Mouse (Mus musculus) midbrain, embryonic 12.5 days (tissue): ENCODE measurements around the gene Hhatl. TPM values are rescaled to one million over a fixed set of nuclear protein-coding genes. Genes with fewer than 3 reads are reported as not detected.

Experiments
- ATAC-seq: fragments of 200-750 bp; cut with Nextera tagmentation; 2 replicates; pipeline ENCODE4 v1.8.0; 2017; ENCODE audit warnings: low read depth, moderate TSS enrichment, moderate library complexity; ENCODE audit not compliant: low FRiP score
- H3K27ac ChIP-seq: fragments of 300-500 bp; sonication (generic); replicated peaks from 2 replicates; pipeline ENCODE4 v1.5.1; 2016; ENCODE audit warnings: mild to moderate bottlenecking
- H3K27me3 ChIP-seq: fragments of 300-500 bp; sonication (generic); 2 replicates; pipeline ENCODE4 v1.6.1; 2016; ENCODE audit warnings: mild to moderate bottlenecking
- H3K36me3 ChIP-seq: fragments of 300-500 bp; sonication (generic); 2 replicates; pipeline ENCODE4 v1.6.1; 2016
- H3K4me1 ChIP-seq: fragments of 300-500 bp; sonication (generic); 2 replicates; pipeline ENCODE4 v1.6.1; 2016
- H3K4me2 ChIP-seq: fragments of 300-500 bp; sonication (generic); replicated peaks from 2 replicates; pipeline ENCODE4 v1.6.1; 2016; ENCODE audit warnings: mild to moderate bottlenecking, moderate library complexity
- H3K4me3 ChIP-seq: fragments of 300-500 bp; sonication (generic); 2 replicates; pipeline ENCODE4 v1.5.1; 2016; ENCODE audit warnings: mild to moderate bottlenecking
- H3K9ac ChIP-seq: fragments of 300-500 bp; sonication (generic); replicated peaks from 2 replicates; pipeline ENCODE4 v1.6.1; 2016; ENCODE audit warnings: mild to moderate bottlenecking, moderate library complexity
- H3K9me3 ChIP-seq: fragments of 300-500 bp; sonication (generic); 2 replicates; pipeline ENCODE4 v1.6.1; 2016; ENCODE audit warnings: mild to moderate bottlenecking
- WGBS: fragments of 180-500 bp; shearing (Covaris S2); methylation state at CpG from one replicate; pipeline ENCODE4 v1.1.7; 2016; 5-methylcytosine and 5-hydroxymethylcytosine counted together
- polyA plus RNA-seq: library from polyadenylated mRNA; unstranded; fragments of >200 nt; fragmentation: Nextera tagmentation; extraction: Ambion mirVana; gene quantifications from 2 replicates; pipeline ENCODE4 v1.2.1, GENCODE M21; 2016

The Hhatl gene
- polyA plus RNA-seq, 1 experiment from 2014 or later: not detected

- H3K9ac ChIP-seq: no peak overlapping the region
- no peak overlapping the region for H3K4me3 ChIP-seq
- H3K4me1 ChIP-seq: peaks cover 19% of the 10 kb centered on the region
- no peak overlapping the region for H3K27ac ChIP-seq
- no peaks in the 10 kb centered on the region for H3K27me3 ChIP-seq
- no peak for ATAC-seq
- 94% methylated on average over 16 of the region's 16 CpGs for WGBS
- peaks cover 57% of the 10 kb centered on the region for H3K36me3 ChIP-seq
- H3K4me2 ChIP-seq: no peak overlapping the region
- H3K9me3 ChIP-seq: no peaks in the 10 kb centered on the region
Measured at GRCm38 (mm10) chr9:121765166-121765855, 27.0 kb downstream of the Hhatl start.

GRCm38 (mm10) chr9:121763716-121764115 lies 28.6 kb downstream of the Hhatl start:
- no peak for ATAC-seq
- Histone ChIP-seq H3K9ac (no peak overlapping the region; the same call in 1 of the 2 replicates), H3K36me3 (peaks cover 57% of the 10 kb centered on the region), H3K9me3 (no peaks in the 10 kb centered on the region), H3K4me1 (peaks cover 23% of the 10 kb centered on the region), H3K27ac (no peak overlapping the region), H3K4me3 (no peak overlapping the region), H3K27me3 (no peaks in the 10 kb centered on the region), H3K4me2 (no peak overlapping the region)
- 94% methylated on average over 19 of the region's 19 CpGs for WGBS

GRCm38 (mm10) chr9:121762761-121763160 lies 29.5 kb downstream of the Hhatl start:
- H3K9ac ChIP-seq: no peak overlapping the region
- WGBS: 92% methylated on average over 25 of the region's 25 CpGs
- ATAC-seq: no peak
- H3K36me3 ChIP-seq: peaks cover 48% of the 10 kb centered on the region
- peaks cover 32% of the 10 kb centered on the region for H3K4me1 ChIP-seq
- H3K27me3 ChIP-seq: no peaks in the 10 kb centered on the region
- H3K27ac ChIP-seq: no peak overlapping the region
- H3K9me3 ChIP-seq: no peaks in the 10 kb centered on the region
- no peak overlapping the region for H3K4me2 ChIP-seq
- no peak overlapping the region for H3K4me3 ChIP-seq

- Histone ChIP-seq H3K4me3 (no peak overlapping the region), H3K27me3 (no peaks in the 10 kb centered on the region), H3K9me3 (no peaks in the 10 kb centered on the region), H3K4me1 (peaks cover 32% of the 10 kb centered on the region), H3K9ac (no peak overlapping the region), H3K4me2 (no peak overlapping the region), H3K27ac (no peak overlapping the region; the same call in 1 of the 2 replicates), H3K36me3 (peaks cover 43% of the 10 kb centered on the region)
- ATAC-seq: no peak
- WGBS: 88% methylated on average over 10 of the region's 10 CpGs
Measured at GRCm38 (mm10) chr9:121762248-121762647, 30.1 kb downstream of the Hhatl start.

GRCm38 (mm10) chr9:121761787-121762186 lies 30.5 kb downstream of the Hhatl start:
- 71% methylated on average over 8 of the region's 8 CpGs for WGBS
- H3K36me3 ChIP-seq: peaks cover 40% of the 10 kb centered on the region
- H3K27me3 ChIP-seq: no peaks in the 10 kb centered on the region
- ATAC-seq: no peak
- peak overlapping the region; percentile 15; the same call in 1 of the 2 replicates for H3K27ac ChIP-seq
- H3K4me1 ChIP-seq: peaks cover 32% of the 10 kb centered on the region
- no peak overlapping the region for H3K4me3 ChIP-seq
- H3K9me3 ChIP-seq: no peaks in the 10 kb centered on the region
- peak overlapping the region; percentile 31; the same call in 1 of the 2 replicates for H3K9ac ChIP-seq
- no peak overlapping the region for H3K4me2 ChIP-seq

- 62% methylated on average over 10 of the region's 10 CpGs for WGBS
- Histone ChIP-seq H3K9me3 (no peaks in the 10 kb centered on the region), H3K36me3 (peaks cover 45% of the 10 kb centered on the region), H3K9ac (peak overlapping the region; percentile 84), H3K4me1 (peaks cover 32% of the 10 kb centered on the region), H3K27me3 (no peaks in the 10 kb centered on the region), H3K4me2 (peak overlapping the region; percentile 90), H3K4me3 (peak overlapping the region; percentile 85), H3K27ac (peak overlapping the region; percentile 90)
- ATAC-seq: no peak
Measured at GRCm38 (mm10) chr9:121761091-121761665, 31.1 kb downstream of the Hhatl start.

- Histone ChIP-seq H3K4me2 (peak overlapping the region; percentile 90), H3K4me1 (peaks cover 32% of the 10 kb centered on the region), H3K27me3 (no peaks in the 10 kb centered on the region), H3K9ac (peak overlapping the region; percentile 84), H3K36me3 (peaks cover 46% of the 10 kb centered on the region), H3K9me3 (no peaks in the 10 kb centered on the region), H3K4me3 (peak overlapping the region; percentile 85), H3K27ac (peak overlapping the region; percentile 90)
- ATAC-seq: peak; percentile 74
- 1% methylated on average over 43 of the region's 43 CpGs for WGBS
Measured at GRCm38 (mm10) chr9:121760271-121761090, 31.8 kb downstream of the Hhatl start.

GRCm38 (mm10) chr9:121759091-121760081 lies 32.9 kb downstream of the Hhatl start, which contains the start of gene Zfp651:
Zfp651 (plus strand) TSS chr9:121759330.
- no peaks in the 10 kb centered on the region for H3K27me3 ChIP-seq
- peak within 1 kb of the TSS; percentile 85 for H3K4me3 ChIP-seq
- peak within 1 kb of the TSS; percentile 90 for H3K27ac ChIP-seq
- peaks cover 32% of the 10 kb centered on the region for H3K4me1 ChIP-seq
- ATAC-seq: peak; percentile 84
- peaks cover 46% of the 10 kb centered on the region for H3K36me3 ChIP-seq
- H3K9ac ChIP-seq: peak within 1 kb of the TSS; percentile 84
- H3K9me3 ChIP-seq: no peaks in the 10 kb centered on the region
- under 1% methylated on average over 89 of the region's 97 CpGs for WGBS
- peak within 1 kb of the TSS; percentile 90 for H3K4me2 ChIP-seq

- peak overlapping the region; percentile 84; the same call in 1 of the 2 replicates for H3K9ac ChIP-seq
- H3K4me1 ChIP-seq: peaks cover 32% of the 10 kb centered on the region
- H3K9me3 ChIP-seq: no peaks in the 10 kb centered on the region
- peaks cover 44% of the 10 kb centered on the region for H3K36me3 ChIP-seq
- peak overlapping the region; percentile 90 for H3K4me2 ChIP-seq
- no peak overlapping the region for H3K27ac ChIP-seq
- peak overlapping the region; percentile 85 for H3K4me3 ChIP-seq
- no peak for ATAC-seq
- WGBS: 62% methylated on average over 10 of the region's 10 CpGs
- H3K27me3 ChIP-seq: no peaks in the 10 kb centered on the region
Measured at GRCm38 (mm10) chr9:121757835-121758814, 34.2 kb downstream of the Hhatl start.

- Histone ChIP-seq H3K4me2 (no peak overlapping the region; the same call in 1 of the 2 replicates), H3K27ac (no peak overlapping the region), H3K4me3 (no peak overlapping the region), H3K27me3 (no peaks in the 10 kb centered on the region), H3K9me3 (no peaks in the 10 kb centered on the region), H3K4me1 (peaks cover 32% of the 10 kb centered on the region), H3K9ac (no peak overlapping the region), H3K36me3 (peaks cover 42% of the 10 kb centered on the region)
- WGBS: 72% methylated on average over 3 of the region's 3 CpGs
- no peak for ATAC-seq
Measured at GRCm38 (mm10) chr9:121757432-121757831, 34.9 kb downstream of the Hhatl start.
